Mouse (Mus musculus): ENCODE measurements around the gene Ppp1r9a. TPM values are rescaled to one million over a fixed set of nuclear protein-coding genes. Genes with fewer than 3 reads are reported as not detected.
A peak's percentile ranks its signal among the peaks of the same experiment; 100 is the strongest.

The Ppp1r9a gene
- polyA plus RNA-seq, 1 experiment from 2014 or later = 18.7 TPM

GRCm38 (mm10) chr6:4967236-4967635 lies 64.5 kb downstream of the Ppp1r9a start:
- no peaks in the 10 kb centered on the region for H3K27me3 ChIP-seq (ENCODE audit: poor library complexity, severe bottlenecking)
- no peak overlapping the region for H3K4me3 ChIP-seq
- no peak for DNase-seq (ENCODE audit: extremely low spot score, low spot score)
- peaks cover 4% of the 10 kb centered on the region; the same call in 1 of the 2 replicates for H3K9me3 ChIP-seq
- 94% methylated on average over 4 of the region's 4 CpGs for WGBS
- peaks cover 2% of the 10 kb centered on the region; the same call in 1 of the 2 replicates for H3K36me3 ChIP-seq (replicated peaks)
- peaks cover 13% of the 10 kb centered on the region for H3K4me1 ChIP-seq
- no peak overlapping the region for H3K27ac ChIP-seq

- no peak for DNase-seq (ENCODE audit: extremely low spot score, low spot score)
- Histone ChIP-seq H3K36me3 (replicated peaks) (no peaks in the 10 kb centered on the region; the same call in 1 of the 2 replicates), H3K4me3 (no peak overlapping the region), H3K9me3 (peaks cover 4% of the 10 kb centered on the region; the same call in 1 of the 2 replicates), H3K27me3 (ENCODE audit: poor library complexity, severe bottlenecking) (no peaks in the 10 kb centered on the region), H3K4me1 (no peaks in the 10 kb centered on the region), H3K27ac (no peak overlapping the region)
- 94% methylated on average over 9 of the region's 9 CpGs for WGBS
These were observed 68.5 kb downstream of the Ppp1r9a start for GRCm38 (mm10) chr6:4971229-4971628.

GRCm38 (mm10) chr6:4972808-4973207 lies 70.1 kb downstream of the Ppp1r9a start:
- H3K27ac ChIP-seq = no peak overlapping the region
- 82% methylated on average over 6 of the region's 6 CpGs for WGBS
- no peaks in the 10 kb centered on the region for H3K4me1 ChIP-seq
- peaks cover 4% of the 10 kb centered on the region; the same call in 1 of the 2 replicates for H3K9me3 ChIP-seq
- no peak overlapping the region for H3K4me3 ChIP-seq
- no peaks in the 10 kb centered on the region for H3K27me3 ChIP-seq (ENCODE audit: poor library complexity, severe bottlenecking)
- H3K36me3 ChIP-seq (replicated peaks) = no peaks in the 10 kb centered on the region; the same call in 1 of the 2 replicates
- no peak for DNase-seq (ENCODE audit: extremely low spot score, low spot score)

GRCm38 (mm10) chr6:4973337-4973736 lies 70.6 kb downstream of the Ppp1r9a start:
- no peak overlapping the region for H3K4me3 ChIP-seq

GRCm38 (mm10) chr6:4977515-4977914 lies 74.8 kb downstream of the Ppp1r9a start:
- Histone ChIP-seq H3K36me3 (replicated peaks) (no peaks in the 10 kb centered on the region), H3K27me3 (ENCODE audit: poor library complexity, severe bottlenecking) (no peaks in the 10 kb centered on the region), H3K4me3 (no peak overlapping the region), H3K4me1 (peaks cover 8% of the 10 kb centered on the region), H3K9me3 (no peaks in the 10 kb centered on the region), H3K27ac (no peak overlapping the region)
- WGBS = 92% methylated on average over 4 of the region's 4 CpGs
- no peak for DNase-seq (ENCODE audit: extremely low spot score, low spot score)

More at GRCm38 (mm10) chr6:4973337-4973736, 70.6 kb downstream of the Ppp1r9a start:
- peaks cover under 1% of the 10 kb centered on the region; the same call in 1 of the 2 replicates for H3K9me3 ChIP-seq
- no peak overlapping the region for H3K27ac ChIP-seq
- DNase-seq (ENCODE audit: extremely low spot score, low spot score) = no peak
- H3K36me3 ChIP-seq (replicated peaks) = no peaks in the 10 kb centered on the region
- H3K4me1 ChIP-seq = no peaks in the 10 kb centered on the region
- 93% methylated on average over 10 of the region's 10 CpGs for WGBS
- no peaks in the 10 kb centered on the region for H3K27me3 ChIP-seq (ENCODE audit: poor library complexity, severe bottlenecking)

GRCm38 (mm10) chr6:4978249-4978648 lies 75.5 kb downstream of the Ppp1r9a start:
- 93% methylated on average over 2 of the region's 2 CpGs for WGBS
- Histone ChIP-seq H3K36me3 (replicated peaks) (no peaks in the 10 kb centered on the region), H3K27me3 (ENCODE audit: poor library complexity, severe bottlenecking) (no peaks in the 10 kb centered on the region), H3K4me1 (peaks cover 13% of the 10 kb centered on the region), H3K27ac (no peak overlapping the region), H3K9me3 (no peaks in the 10 kb centered on the region), H3K4me3 (no peak overlapping the region)
- DNase-seq (ENCODE audit: extremely low spot score, low spot score) = no peak

GRCm38 (mm10) chr6:4978897-4979296 lies 76.2 kb downstream of the Ppp1r9a start:
- no peaks in the 10 kb centered on the region for H3K27me3 ChIP-seq (ENCODE audit: poor library complexity, severe bottlenecking)
- H3K9me3 ChIP-seq = no peaks in the 10 kb centered on the region
- H3K27ac ChIP-seq = no peak overlapping the region
- no peak overlapping the region for H3K4me3 ChIP-seq
- peaks cover 13% of the 10 kb centered on the region for H3K4me1 ChIP-seq
- H3K36me3 ChIP-seq (replicated peaks) = no peaks in the 10 kb centered on the region
- no peak for DNase-seq (ENCODE audit: extremely low spot score, low spot score)

GRCm38 (mm10) chr6:4980113-4980512 lies 77.4 kb downstream of the Ppp1r9a start:
- peaks cover 13% of the 10 kb centered on the region for H3K4me1 ChIP-seq
- 67% methylated on average over 3 of the region's 3 CpGs for WGBS
- H3K27me3 ChIP-seq (ENCODE audit: poor library complexity, severe bottlenecking) = no peaks in the 10 kb centered on the region
- H3K9me3 ChIP-seq = no peaks in the 10 kb centered on the region
- H3K27ac ChIP-seq = no peak overlapping the region
- H3K36me3 ChIP-seq (replicated peaks) = no peaks in the 10 kb centered on the region
- no peak for DNase-seq (ENCODE audit: extremely low spot score, low spot score)
- H3K4me3 ChIP-seq = no peak overlapping the region

- H3K36me3 ChIP-seq (replicated peaks) = no peaks in the 10 kb centered on the region
- peak overlapping the region; percentile 51; the same call in 1 of the 2 replicates for H3K27ac ChIP-seq
- no peaks in the 10 kb centered on the region for H3K9me3 ChIP-seq
- H3K4me1 ChIP-seq = peaks cover 13% of the 10 kb centered on the region
- H3K4me3 ChIP-seq = no peak overlapping the region
- 44% methylated on average over 9 of the region's 9 CpGs for WGBS
- DNase-seq (ENCODE audit: extremely low spot score, low spot score) = peak; percentile 44
- H3K27me3 ChIP-seq (ENCODE audit: poor library complexity, severe bottlenecking) = no peaks in the 10 kb centered on the region
These were observed 80.0 kb downstream of the Ppp1r9a start for GRCm38 (mm10) chr6:4982686-4983162.

GRCm38 (mm10) chr6:4985668-4986067 lies 83.0 kb downstream of the Ppp1r9a start:
- Histone ChIP-seq H3K9me3 (no peaks in the 10 kb centered on the region), H3K4me3 (no peak overlapping the region), H3K27me3 (ENCODE audit: poor library complexity, severe bottlenecking) (no peaks in the 10 kb centered on the region), H3K27ac (no peak overlapping the region), H3K36me3 (replicated peaks) (no peaks in the 10 kb centered on the region), H3K4me1 (peaks cover 18% of the 10 kb centered on the region)
- DNase-seq (ENCODE audit: extremely low spot score, low spot score) = no peak
- 96% methylated on average over 3 of the region's 3 CpGs for WGBS

- WGBS = 95% methylated on average over 5 of the region's 5 CpGs
- Histone ChIP-seq H3K4me1 (peaks cover 18% of the 10 kb centered on the region), H3K27me3 (ENCODE audit: poor library complexity, severe bottlenecking) (no peaks in the 10 kb centered on the region), H3K4me3 (no peak overlapping the region), H3K27ac (no peak overlapping the region), H3K9me3 (no peaks in the 10 kb centered on the region), H3K36me3 (replicated peaks) (no peaks in the 10 kb centered on the region)
- DNase-seq (ENCODE audit: extremely low spot score, low spot score) = no peak
These were observed 84.4 kb downstream of the Ppp1r9a start for GRCm38 (mm10) chr6:4987084-4987483.

- H3K4me1 ChIP-seq = peaks cover 17% of the 10 kb centered on the region
- WGBS = 38% methylated on average over 4 of the region's 4 CpGs
These were observed 86.0 kb downstream of the Ppp1r9a start for GRCm38 (mm10) chr6:4988688-4989087.

GRCm38 (mm10) chr6:4992308-4992707 lies 89.6 kb downstream of the Ppp1r9a start:
- Histone ChIP-seq H3K4me1 (peaks cover 37% of the 10 kb centered on the region), H3K36me3 (replicated peaks) (no peaks in the 10 kb centered on the region), H3K4me3 (no peak overlapping the region), H3K27me3 (ENCODE audit: poor library complexity, severe bottlenecking) (no peaks in the 10 kb centered on the region), H3K27ac (no peak overlapping the region), H3K9me3 (no peaks in the 10 kb centered on the region)
- no peak for DNase-seq (ENCODE audit: extremely low spot score, low spot score)
- WGBS = 99% methylated on average over 9 of the region's 9 CpGs

More at GRCm38 (mm10) chr6:4988688-4989087, 86.0 kb downstream of the Ppp1r9a start:
- Histone ChIP-seq H3K4me3 (no peak overlapping the region), H3K27me3 (ENCODE audit: poor library complexity, severe bottlenecking) (no peaks in the 10 kb centered on the region), H3K27ac (0 out of 2 replicates have a peak overlapping the region, but pooled peaks have one; percentile 3), H3K36me3 (replicated peaks) (no peaks in the 10 kb centered on the region), H3K9me3 (no peaks in the 10 kb centered on the region)
- no peak for DNase-seq (ENCODE audit: extremely low spot score, low spot score)
